Mouse (Mus musculus) adrenal gland, postnatal 4 days (tissue): ENCODE results near the gene Vwf. TPM values are rescaled to one million over a fixed set of nuclear protein-coding genes. Genes with fewer than 3 reads are reported as not detected.

Experiments used
- DNase-seq, 2 experiments: peaks; one replicate each; pipeline ENCODE4 v3.0.0; 2021 to 2022; ENCODE audit warnings: low spot score in 2 of 2, mixed read lengths in 2 of 2
- long read RNA-seq, 2 experiments: library from polyadenylated mRNA; stranded (forward); transcript quantifications; one replicate each; pipeline ENCODE4 v2.0.0; 2021
- total RNA-seq, 2 experiments: library from RNA; stranded (reverse); gene quantifications; 2 replicates each; pipeline ENCODE4 v1.2.3; 2021

Gene Vwf
- 10 to 100 TPM; 19.8 to 20.4 TPM for total RNA-seq
- long read RNA-seq, experiment 1, partial matches to known transcripts: 1 of 3 reads
- long read RNA-seq, experiment 1, other reads (novel, unspliced or antisense): 0 of 3 reads
- long read RNA-seq, experiment 2, full-length matches to known transcripts: 2 of 13 reads
- long read RNA-seq, experiment 2, partial matches to known transcripts: 7 of 13 reads
- long read RNA-seq, experiment 2, other reads (novel, unspliced or antisense): 4 of 13 reads

DNA sequence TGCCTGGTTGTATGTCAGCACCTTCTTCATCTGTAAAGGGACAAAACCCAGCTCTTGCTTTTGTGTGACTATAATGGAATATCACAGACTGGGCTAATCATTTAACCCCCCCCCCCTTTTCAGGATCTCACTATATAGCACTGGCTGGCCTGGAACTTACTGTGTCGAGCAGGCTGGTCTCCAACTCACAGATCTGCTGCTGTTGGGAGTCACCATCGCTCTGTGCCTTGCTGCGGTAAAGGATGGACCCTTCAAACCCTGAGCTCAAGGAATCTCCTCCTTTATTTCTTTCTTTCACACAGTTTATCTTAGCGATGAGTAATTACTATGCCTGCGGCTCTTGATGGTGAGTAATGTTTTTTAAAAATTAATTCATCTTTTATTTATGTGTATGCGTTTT, at the start of gene Vwf:
TSS of gene Vwf (plus strand) at position 301 of the 400 bp plus-strand sequence.
- no peak for DNase-seq

DNA sequence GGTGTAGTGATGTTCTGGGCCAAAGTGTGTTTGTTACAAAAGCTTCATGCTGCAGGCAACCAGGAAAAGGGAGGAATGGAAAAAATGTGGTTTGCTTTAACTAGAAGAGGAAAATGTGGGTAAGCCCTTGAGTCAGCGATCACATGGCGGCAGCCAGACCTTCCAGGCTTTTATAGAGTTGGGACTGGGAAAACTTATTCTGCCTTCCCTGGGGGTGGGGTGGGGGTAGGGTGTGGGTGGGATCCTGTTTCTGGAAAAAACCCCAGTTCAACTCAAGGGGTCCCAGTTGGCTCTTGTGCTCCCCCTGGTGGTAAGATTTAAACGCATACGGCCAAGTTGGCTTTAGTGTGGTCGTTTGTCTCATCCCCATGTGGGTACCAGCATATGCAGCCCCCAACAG, 48.5 kb upstream of the Vwf start:
- DNase-seq: no peak

DNA sequence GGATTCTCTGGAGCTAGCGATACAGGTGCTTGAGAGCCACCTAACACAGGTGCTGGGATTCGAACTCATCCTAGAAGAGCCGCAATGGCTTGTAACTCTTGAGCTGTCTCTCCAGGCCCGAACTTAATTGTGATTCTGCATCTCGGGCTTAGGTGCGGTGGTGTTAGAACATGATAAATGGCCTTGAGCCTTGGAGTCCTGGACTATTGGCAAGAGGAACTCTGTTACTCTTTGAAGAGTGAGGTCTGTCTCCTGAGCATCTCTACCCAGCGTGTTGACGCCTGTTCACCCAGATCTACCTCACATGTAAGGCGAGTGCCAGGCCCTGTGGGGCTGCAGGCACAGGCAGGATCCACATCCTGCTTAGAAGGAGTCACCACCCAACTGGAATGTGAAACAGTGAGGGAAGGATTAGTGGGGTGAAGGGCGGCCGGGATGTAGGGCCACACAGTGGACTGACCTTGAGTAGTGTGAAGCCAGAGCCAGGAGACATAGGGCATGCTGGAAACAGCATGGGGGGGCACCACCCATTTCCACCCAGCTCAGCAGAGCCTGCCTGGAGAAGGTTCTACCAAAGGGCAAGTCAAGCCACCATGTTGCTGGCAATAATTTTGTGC, 43.3 kb upstream of the Vwf start:
- no peak for DNase-seq

DNA sequence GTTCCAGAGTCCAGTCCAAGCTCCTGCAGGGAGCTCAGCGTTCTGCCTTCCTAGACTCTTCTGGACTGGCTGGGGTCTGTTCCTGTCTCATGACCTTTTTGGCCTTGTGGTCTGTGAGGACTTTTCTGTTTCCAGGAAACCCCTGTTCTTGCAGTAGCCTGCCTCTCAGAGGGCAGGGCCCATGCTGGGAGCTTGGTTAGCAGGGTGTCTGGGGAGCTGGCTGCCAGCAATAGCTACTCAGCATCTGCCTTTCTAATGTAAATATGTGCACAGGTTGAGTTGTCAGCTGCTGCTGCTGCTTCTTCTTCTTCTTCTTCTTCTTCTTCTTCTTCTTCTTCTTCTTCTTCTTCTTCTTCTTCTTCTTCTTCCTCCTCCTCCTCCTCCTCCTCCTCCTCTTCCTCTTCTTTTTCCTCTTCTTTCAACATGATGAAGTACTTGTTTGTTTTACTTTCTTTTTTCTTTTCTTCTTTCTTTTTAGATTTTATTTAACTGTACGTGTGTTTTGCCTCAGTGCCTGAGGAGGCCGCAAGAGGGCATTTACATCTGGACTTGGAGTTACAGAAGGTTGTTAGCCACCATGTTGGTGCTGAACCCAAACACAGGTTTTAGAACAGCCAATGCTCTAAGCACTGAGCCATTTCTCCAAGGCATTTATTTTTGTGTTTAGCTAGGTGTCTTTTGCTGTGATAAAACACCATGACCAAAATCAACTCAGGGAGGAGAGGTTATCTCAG, 41.8 kb upstream of the Vwf start:
- no peak for DNase-seq

DNA sequence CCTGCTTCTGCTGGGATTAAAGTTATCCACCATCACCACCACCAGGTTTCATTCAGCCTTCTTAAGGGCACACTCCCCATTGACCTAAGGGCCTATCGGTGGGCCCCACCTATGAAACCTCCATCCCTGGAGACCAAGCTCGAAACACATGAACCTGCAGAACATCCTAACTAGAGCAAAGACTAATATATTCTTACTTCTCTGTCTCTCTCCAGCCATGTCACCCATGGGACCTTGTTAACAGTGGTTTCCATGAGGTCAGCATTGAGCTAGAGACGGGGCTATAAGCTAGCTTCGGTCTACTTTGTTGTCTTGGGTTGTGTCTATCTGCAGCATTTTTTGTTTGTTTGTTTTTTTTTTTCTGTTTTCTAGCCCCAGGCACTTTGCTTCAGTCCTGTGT, 40.1 kb upstream of the Vwf start:
- no peak for DNase-seq

DNA sequence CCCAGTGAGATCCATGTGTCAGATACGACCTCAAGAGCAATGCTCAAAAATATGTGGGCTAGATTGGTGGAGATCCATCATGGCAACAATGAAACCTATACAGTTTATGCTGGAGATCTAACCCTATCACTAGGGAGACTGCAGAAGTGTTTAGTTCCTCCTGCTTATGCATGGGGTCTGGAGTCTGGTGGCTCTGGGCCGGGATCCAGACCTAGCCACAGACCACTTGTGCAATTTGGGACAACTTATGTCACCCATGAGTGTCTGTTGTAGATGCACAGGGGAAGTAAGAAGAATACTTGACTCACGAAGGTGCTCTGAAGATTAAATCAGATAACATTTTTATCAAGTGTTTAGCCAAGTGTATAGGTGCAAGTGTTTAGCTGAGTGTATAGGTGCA, 36.8 kb upstream of the Vwf start:
- DNase-seq: no peak

DNA sequence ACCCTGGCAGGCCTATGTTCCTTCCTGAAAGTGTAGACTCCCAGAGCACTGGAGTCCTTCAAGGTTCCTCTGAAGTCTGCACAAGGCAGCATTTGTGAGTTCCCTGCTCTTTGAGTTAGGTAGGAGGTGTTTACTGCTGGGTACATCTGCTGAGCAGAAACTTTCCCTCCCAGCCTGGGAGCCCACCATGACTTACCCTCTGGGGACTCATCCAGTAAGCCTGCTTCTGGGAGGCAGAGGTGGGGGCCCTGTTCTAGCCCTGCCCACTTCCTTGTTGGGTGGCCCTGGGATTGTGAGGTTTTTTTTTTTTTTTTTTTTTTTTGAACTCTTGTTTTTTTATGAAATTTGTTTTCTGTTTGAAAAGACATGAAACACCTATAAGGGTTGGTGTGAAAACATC, 35.9 kb upstream of the Vwf start:
- DNase-seq: no peak

DNA sequence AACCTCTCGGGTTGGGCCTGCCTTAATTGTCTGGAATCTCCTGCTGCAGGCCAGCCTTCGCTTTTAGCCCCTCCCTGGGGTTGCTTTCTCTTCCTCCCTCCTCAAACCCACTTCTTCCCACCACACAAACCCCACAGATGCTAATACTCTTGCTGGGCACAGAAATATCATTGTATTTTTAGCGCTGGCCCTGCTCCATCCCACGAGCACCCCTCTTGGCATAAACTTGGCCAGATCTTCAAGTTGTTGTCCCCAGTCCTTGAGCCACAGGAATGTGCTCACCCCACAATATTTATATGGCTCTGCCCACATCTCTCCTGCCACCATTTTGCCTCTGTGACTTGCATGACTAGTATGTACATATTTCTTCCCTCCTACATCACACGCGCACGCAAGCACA, 35.4 kb upstream of the Vwf start:
- DNase-seq: no peak

DNA sequence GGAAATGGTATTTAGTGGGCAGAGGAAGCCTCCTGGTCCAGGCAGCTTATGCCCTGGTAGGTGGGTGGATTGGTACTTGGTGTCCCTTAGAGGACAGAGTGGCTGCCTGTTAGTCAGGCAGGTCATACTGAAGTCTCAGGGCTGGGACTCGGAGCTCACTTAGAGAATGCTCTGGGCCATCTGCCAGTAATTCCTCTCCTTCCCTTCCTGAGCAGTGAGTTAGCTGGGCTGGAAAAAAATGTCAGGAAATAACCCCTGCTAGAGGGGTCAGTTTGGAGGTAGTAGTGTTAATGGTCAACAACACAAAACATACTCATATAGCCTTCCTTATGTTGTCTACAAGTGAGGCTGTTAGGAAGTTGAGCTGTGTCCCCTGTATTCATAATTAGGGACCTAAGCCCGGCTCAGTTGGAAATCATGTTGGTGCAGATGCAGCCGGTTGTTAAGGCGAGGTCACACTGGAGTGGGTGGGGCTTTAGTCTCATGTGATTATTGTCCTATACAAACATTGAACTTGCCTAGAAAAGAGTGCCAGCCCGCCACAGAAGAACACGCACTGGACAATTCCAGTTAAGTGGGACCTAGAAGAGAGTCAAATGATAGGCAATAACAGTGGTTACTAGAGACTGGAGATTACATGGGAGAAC, 33.5 kb upstream of the Vwf start:
- DNase-seq: no peak

DNA sequence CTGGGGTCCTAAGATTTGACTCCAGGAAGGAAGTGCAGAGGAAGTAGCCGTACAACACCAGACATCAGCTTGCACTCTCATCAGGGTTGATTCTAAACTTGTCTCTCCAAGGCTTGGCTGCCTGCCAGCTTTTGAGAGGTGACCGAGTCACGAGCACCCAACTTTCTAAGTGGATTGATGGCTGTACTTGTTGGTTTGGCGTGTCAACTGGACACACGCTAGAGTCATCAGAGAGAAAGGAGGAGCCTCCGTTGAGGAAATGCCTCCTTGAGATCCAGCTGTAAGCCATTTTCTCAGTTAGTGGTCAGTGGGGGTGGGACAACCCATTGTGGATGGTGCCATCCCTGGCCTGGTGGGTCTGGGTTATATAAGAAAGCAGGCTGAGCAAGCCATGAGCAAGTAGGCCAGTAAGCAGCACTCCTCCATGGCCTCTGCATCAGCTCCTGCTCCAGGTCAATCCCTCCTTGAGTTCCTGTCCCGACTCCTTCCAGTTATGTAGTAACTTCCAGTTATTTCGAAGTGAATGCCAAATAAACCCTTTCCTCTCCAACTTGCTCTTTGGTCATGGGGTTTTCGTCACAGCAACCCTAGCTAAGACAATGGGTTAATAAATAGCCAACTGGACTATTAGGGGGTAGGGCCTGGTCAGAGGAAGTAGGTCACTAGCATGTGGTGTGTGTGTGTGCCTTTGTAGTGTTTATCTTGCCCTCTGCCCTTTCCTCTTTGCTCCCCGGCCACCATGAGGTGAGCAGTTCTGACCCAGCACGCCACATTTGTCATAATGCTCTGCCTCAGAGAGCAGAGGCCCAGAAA, 30.9 kb upstream of the Vwf start:
- DNase-seq: no peak

DNA sequence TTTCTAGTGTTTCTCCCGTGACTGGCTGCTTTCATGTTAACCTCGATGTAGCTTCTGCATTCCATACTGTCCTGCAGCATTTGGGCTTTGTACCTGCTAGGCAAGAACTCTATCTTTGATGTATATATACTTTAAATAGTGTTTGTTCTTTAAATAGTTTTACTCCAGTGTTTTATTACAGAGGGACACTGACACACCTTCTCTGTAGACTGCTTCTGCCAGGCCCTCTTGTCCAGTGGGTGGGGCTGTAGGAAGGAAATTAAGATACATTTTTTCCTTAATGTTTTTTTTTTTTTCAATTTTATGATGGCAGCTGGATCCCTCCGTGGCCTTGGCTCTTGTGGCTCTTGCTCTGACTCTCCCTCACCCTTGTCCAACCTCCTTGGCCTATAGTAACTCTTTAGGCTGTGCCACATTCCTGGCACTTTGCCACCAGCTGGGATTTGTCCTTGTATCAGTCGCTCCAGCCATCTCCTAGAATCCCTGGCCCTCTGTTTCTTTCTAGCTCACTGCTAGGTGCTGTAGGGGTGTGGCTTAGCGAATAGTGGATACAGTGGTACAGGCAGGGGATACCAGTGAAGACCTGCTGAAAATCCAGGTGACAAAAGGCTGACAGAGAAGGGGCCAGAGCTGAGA, 24.9 kb upstream of the Vwf start:
- no peak for DNase-seq

DNA sequence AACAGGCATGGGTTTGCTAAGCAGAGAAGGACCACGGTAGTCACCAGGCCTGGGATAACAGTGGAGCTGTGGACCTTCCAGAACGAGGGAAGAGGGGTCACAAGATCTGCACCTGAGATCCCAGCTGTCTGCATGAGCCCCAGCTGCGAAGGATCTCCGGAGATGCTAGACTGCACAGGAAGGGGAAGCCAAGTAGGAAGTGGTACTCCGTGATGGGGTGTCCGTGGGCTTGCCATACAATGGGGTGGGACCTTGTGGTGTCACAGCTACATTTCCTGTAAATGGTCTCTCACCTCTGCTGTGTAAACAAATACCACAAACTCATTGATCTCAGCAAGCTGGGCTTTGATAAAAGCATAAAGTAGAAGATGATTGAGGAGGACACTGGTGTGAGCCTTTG, 22.5 kb upstream of the Vwf start:
- DNase-seq: no peak

DNA sequence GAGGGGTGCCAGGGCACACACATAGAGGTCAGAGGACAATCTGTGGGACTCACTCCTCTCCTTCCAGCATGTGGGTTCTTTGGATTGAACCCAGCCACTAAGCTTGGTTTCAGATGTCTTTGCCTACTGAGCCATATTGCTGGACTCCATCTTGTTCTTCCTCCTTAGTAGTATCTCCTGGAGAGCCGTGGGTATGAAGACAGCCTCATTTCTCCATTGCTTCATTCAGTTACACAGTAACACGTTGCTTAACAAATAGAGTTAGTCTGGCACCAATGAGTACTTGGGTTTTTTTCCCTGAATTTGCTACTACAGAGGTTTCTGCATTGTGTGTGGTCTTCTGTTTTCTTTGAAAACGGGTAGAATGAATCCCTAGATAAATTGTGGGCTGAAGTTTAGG, 20.5 kb upstream of the Vwf start:
- no peak for DNase-seq

DNA sequence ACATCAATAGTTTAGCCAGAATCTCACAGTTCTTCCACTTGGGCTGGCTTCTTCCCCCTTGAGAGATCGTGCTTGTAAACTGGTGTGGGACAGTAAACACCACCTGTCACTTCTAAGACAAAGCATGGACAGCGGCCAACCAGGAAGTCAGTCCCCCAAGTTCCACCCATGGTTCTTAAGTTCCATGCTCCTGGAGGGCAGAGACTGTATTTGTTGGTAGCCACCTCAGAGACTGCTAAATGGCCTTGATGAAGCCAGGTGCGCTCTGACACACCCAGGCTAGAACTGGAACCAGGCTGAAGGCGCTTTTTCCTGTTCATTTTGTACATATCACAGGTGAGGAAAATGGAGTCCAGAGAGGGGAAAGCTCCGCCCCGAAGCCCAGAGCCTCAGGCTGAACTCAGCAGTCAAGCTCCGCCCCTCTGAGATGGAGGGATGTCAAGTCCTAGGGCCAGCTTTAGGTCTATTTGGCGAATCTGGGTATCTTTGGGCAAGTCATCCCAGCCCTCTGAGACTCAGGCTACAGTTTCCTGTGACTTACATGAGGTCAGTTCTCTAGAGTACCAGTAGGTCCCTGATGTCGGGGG, 17.9 kb upstream of the Vwf start:
- no peak for DNase-seq

DNA sequence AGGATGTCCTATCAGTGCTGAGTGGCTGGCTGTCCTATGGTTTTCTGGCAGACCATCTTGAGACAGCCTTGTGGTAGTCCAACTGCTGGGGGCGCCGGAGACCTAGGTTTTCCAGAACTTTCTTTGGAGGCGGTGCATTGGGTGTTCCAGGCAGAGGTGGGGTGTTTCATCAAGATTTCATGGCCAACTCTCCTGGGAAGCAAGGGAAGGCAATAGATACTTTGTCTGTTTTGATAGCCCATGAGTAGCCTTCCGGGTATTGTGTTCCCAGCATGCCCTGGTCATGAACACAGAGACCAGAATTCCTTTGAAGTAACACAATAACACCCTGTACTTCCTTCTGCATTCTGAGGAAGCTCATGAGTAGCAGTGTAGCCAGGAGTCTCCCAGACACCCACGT, 17.1 kb upstream of the Vwf start:
- DNase-seq: no peak

DNA sequence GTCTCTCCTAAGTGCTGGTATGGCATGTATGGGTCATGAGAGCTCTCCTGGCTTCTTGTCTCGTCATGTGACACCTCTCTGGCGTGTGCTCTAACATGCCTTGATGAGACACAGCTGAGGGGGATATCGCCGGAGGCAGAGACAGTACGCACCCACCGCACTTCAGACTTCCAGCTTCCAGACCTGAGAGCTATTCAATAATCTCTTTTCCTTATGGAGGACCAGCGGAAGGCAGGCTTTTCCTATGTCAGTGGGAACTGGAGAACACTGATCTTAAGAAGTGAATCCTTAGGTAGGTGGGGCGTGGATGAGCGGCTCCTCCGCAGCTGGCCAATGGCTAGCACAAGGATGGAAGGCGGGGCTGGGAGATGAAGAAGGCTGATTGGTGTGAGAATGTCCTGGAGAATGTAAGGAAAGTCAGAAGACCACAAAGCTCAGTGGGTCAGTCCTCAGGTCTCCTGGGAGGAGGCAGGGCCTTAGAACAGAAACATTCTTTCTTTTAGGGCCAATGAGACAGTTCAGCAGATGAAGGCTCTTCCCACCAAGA, 13.4 kb upstream of the Vwf start:
- no peak for DNase-seq

DNA sequence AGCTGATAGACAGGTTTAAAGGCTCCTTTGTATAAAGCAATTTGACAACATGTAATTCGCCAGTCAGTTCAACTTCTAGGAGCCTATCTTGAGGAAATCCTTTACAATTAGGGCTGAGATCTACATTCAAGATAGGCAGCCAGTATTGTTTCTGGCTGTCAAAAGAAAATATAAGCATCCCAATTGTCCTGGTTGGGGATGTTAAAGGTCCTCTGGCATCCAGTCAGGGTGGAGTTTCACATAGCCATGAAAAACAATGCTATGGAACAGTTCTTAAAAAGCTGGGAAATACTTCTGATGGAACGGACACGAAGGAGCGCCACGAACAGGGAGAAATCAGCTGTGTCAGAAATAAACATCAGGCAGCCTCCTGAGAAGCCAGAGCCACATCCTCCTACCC, 11.6 kb upstream of the Vwf start:
- no peak for DNase-seq

DNA sequence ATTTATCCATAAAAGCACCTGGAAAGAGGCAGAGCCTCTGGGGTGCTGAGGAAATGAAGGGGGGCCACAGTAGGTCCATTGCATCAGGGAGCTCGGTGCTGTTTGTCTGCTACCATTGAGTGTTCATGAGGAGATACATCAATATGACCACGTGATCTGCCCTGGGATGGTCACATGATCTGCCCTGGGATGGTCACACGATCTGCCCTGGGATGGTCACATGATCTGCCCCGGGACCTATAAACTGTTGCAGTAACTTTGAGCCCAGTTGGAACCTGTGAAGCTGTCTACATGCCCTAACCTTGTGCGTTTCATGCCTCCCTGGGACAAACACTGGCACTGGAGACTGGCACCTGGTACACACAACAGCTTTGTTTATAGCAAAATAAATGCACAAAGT, 8.1 kb upstream of the Vwf start:
- no peak for DNase-seq

DNA sequence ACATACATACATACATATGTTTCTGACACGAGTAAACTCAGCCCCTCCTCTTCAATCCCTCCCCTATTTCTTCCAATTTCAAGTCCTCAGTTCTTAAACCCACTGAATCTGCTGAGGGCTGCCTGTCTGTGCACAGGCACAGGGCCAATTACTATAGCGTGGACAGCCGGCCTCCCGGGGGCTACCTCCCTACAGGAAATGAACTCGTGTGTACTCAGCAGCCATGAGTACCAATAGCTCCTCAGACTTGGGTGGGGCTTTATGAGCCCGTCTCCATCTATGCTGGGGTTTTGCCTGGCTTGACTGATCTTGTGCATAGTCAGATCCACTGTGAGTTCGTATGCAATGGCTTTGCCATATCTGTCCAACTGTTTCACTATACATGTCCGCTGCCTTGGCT, 7.2 kb upstream of the Vwf start:
- DNase-seq: no peak

DNA sequence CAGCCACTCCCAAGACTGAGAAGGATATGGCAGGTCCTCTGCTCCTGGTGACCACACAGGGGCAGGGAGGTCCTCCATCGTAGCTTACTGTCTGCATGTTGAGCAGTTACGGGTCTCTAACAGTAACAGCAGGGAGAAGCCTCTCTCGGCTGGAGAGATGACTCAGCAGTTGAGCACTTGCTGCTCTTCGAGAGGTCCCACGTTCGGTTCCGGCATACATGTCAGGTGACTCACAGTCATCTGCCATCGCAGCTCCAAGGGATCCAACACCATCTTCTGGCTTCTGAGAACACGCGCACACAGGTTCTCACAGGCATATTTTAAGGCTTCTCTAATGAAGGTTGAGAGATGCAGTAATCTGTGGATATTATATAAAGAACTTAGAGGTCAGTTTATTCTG, 6.4 kb upstream of the Vwf start:
- DNase-seq: no peak
